In genomic region chr14:49313981-49314380, GRCm38 (mm10) we compare ENCODE assay signal across 21 mouse cellular contexts.
DNase-seq lines count a peak whose midpoint lies in the region; ATAC-seq and TF ChIP-seq lines count a peak whose summit lies in the region.
"Had no signal": no experiment of that assay in that cellular context is flagged by ENCODE, and none has a peak within 500 bp of the region (broad histone marks: within the 10 kb centered on the region; RNA-seq: fewer than 3 reads in every experiment).

No protein-coding gene starts in this region.

- no peak overlapping the region for H3K27ac ChIP-seq in kidney, postnatal 0 days
- H3K27ac ChIP-seq: embryonic facial prominence, embryonic 13.5 days; heart, embryonic 13.5 days; liver, embryonic 15.5 days; neural tube, embryonic 15.5 days had no signal

- H3K4me1 ChIP-seq in kidney, postnatal 0 days (replicated peaks; ENCODE audit: insufficient read depth, low read length), result no peaks in the 10 kb centered on the region
- H3K4me1 ChIP-seq: liver, embryonic 15.5 days; megakaryocyte, embryonic 14.5 days had no signal

- no peak overlapping the region for H3K4me2 ChIP-seq in kidney, postnatal 0 days (ENCODE audit: low read length)
- H3K4me2 ChIP-seq: embryonic facial prominence, embryonic 13.5 days; heart, embryonic 13.5 days; liver, embryonic 15.5 days; neural tube, embryonic 15.5 days had no signal

- no peak for DNase-seq in frontal cortex, postnatal 36 days (ENCODE audit: low spot score in 2 of 2)
- DNase-seq in kidney, postnatal 0 days (ENCODE audit: low spot score), result peak; percentile 19
- DNase-seq in kidney, postnatal 14 days, result no peak
- DNase-seq in right cerebral cortex, postnatal 10 days (ENCODE audit: low spot score in 2 of 2), result peak; percentile 36 to 42
- no peak for DNase-seq in right cerebral cortex, adult 2 months (ENCODE audit: low spot score in 2 of 2)
- DNase-seq in thymus, postnatal 0 days (ENCODE audit: low spot score), result no peak
- DNase-seq: adrenal gland, adult 8-10 months; cerebellum, adult 11-12 months; gastrocnemius, postnatal 25 days; heart, postnatal 4 days; layer of hippocampus, adult 9-11 months; lung, postnatal 14 days; thymus, postnatal 25 days had no signal

- WGBS in kidney, postnatal 0 days, result 41% methylated on average over 7 of the region's 7 CpGs

- H3K27me3 ChIP-seq in kidney, postnatal 0 days (ENCODE audit: insufficient read depth, low read length), result no peaks in the 10 kb centered on the region
- H3K27me3 ChIP-seq: embryonic facial prominence, embryonic 13.5 days; heart, embryonic 13.5 days; liver, embryonic 15.5 days; megakaryocyte, embryonic 14.5 days; neural tube, embryonic 15.5 days had no signal

- no peak for TF ChIP-seq CTCF in kidney, postnatal 0 days (IDR thresholded peaks at IDR 0.05; ENCODE audit: low read depth)

- H3K9ac ChIP-seq in kidney, postnatal 0 days (ENCODE audit: low read depth, low read length), result no peak overlapping the region
- H3K9ac ChIP-seq: embryonic facial prominence, embryonic 13.5 days; heart, embryonic 13.5 days; liver, embryonic 15.5 days; neural tube, embryonic 15.5 days had no signal

- H3K9me3 ChIP-seq in kidney, postnatal 0 days (replicated peaks; ENCODE audit: low read length), result no peaks in the 10 kb centered on the region
- H3K9me3 ChIP-seq: embryonic facial prominence, embryonic 13.5 days; heart, embryonic 13.5 days; liver, embryonic 15.5 days; neural tube, embryonic 15.5 days had no signal

- peak; percentile 53; the same call in 1 of the 2 replicates for ATAC-seq in frontal cortex, adult (ENCODE audit: low TSS enrichment)
- no peak for ATAC-seq in kidney, postnatal 0 days (replicated peaks; ENCODE audit: low FRiP score, low read depth)
- ATAC-seq: inflammation-experienced regulatory T-cells, adult 6 months had no signal

- H3K36me3 ChIP-seq in kidney, postnatal 0 days (ENCODE audit: insufficient read depth, low read length), result no peaks in the 10 kb centered on the region
- H3K36me3 ChIP-seq: embryonic facial prominence, embryonic 13.5 days; heart, embryonic 13.5 days; liver, embryonic 15.5 days; neural tube, embryonic 15.5 days had no signal

- no peak overlapping the region for H3K4me3 ChIP-seq in kidney, postnatal 0 days (replicated peaks; ENCODE audit: low read depth, low read length)
- H3K4me3 ChIP-seq: embryonic facial prominence, embryonic 13.5 days; heart, embryonic 13.5 days; liver, embryonic 15.5 days; megakaryocyte, embryonic 14.5 days; myocyte; neural tube, embryonic 15.5 days had no signal

Comparison
In these comparisons a context has a peak if more than half of its experiments do, and no peak if none do; other contexts are left out.
1. DNase-seq: peak in kidney, postnatal 0 days (single experiment) and right cerebral cortex, postnatal 10 days (2 of 2); none in frontal cortex, postnatal 36 days (0 of 2), kidney, postnatal 14 days (single experiment), right cerebral cortex, adult 2 months (0 of 2) and thymus, postnatal 0 days (single experiment).